Mouse (Mus musculus): ENCODE measurements at regions not wholly inside any gene's neighbourhood (a gene's known extent, or its start where the extent isn't known, plus 50 kb on each side); places are given as distances from the start of the nearest gene placed in this dataset.

GRCm38 (mm10) chr15:86875721-86876309 lies 661.6 kb downstream of the Tbc1d22a start:
- no peak for ATAC-seq (ENCODE audit: insufficient number of reproducible peaks, low FRiP score, low TSS enrichment)

DNA sequence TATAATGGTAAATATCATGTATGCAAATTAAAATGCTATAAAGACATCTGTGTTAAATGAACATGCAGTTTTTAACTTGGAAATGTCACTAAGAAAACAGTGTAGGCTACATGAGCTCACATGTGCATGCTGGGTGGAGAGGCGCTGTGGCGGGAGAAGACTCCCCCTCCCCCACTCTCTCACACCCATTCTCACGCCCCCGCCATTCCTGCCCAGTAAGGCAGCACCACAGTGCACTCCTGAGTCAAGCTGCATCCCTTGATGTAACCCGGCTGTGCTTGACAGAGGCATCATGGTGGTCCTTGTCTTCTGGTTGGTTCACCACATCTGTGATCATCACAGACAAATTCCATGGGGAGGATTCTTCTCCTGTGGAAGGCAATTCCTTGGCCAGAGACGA lies 647.1 kb upstream of the Fam19a5 start:
- ATAC-seq (ENCODE audit: insufficient number of reproducible peaks, low FRiP score, low TSS enrichment), result no peak

- ATAC-seq (ENCODE audit: insufficient number of reproducible peaks, low FRiP score, low TSS enrichment), result no peak
These were observed 644.1 kb upstream of the Fam19a5 start for GRCm38 (mm10) chr15:86899961-86900360.

GRCm38 (mm10) chr15:86903006-86903405 lies 641.1 kb upstream of the Fam19a5 start:
- ATAC-seq (ENCODE audit: insufficient number of reproducible peaks, low FRiP score, low TSS enrichment), result no peak

DNA sequence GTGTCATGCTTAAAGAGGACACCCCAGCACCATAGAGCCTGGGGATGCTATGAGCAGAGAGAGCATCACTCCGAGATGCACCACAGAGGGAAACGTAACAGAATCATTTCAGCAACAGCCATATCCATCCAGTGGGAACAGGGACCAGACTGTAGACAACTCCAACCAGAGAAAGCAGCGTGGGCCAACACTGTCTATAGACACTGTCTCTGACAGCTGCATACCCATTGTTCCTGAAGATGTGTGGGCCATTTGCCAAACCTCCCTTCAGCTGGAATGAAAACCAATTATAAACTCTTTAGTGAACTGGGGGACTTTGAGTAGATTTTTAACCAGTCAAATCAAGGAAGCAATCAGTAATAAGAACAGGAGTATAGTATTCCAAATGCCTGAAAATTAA lies 630.8 kb upstream of the Fam19a5 start:
- no peak for ATAC-seq (ENCODE audit: insufficient number of reproducible peaks, low FRiP score, low TSS enrichment)

DNA sequence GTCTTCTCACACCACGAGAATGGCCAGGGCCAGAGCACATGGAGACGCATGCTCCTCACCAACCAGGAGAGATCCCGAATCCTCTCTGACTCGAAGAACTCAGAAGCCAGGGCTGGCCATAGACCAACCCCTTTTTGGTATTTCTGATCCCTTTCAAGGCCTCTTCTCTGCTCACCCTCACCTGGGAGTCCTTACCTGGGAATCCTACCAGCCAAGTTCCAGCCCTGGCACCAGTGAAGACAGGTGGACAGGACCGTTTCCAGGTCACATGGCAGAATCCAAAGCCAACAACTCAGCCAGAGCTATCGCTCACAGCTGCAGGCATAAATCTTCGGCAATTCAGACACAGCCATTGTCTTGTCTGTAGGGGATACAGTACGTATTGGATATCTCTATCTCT lies 626.2 kb upstream of the Fam19a5 start:
- ATAC-seq (ENCODE audit: insufficient number of reproducible peaks, low FRiP score, low TSS enrichment), result no peak

- no peak for ATAC-seq (ENCODE audit: insufficient number of reproducible peaks, low FRiP score, low TSS enrichment)
These were observed 624.4 kb upstream of the Fam19a5 start for GRCm38 (mm10) chr15:86919704-86920103.

DNA sequence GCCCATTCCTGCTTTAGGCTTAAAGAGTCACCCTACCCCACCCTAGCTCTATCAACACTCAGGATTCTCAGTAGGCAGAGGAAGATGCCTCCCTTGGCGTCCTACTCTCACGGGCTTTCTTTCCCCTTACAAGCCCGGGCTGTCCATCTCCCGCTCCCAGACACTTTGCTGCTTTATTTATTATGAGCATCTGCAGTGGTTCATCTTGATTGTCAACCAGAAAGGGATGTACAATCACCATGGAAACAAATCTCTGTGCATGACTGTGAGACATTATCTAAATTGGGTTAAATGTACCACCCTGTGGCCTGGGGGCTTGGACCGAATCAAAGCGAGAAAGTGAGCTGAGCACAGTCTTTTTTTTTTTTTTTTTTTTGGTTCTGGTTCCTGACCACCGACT lies 623.9 kb upstream of the Fam19a5 start:
- ATAC-seq (ENCODE audit: insufficient number of reproducible peaks, low FRiP score, low TSS enrichment), result no peak

- no peak for ATAC-seq (ENCODE audit: insufficient number of reproducible peaks, low FRiP score, low TSS enrichment)
These were observed 622.7 kb upstream of the Fam19a5 start for GRCm38 (mm10) chr15:86921401-86921800.

GRCm38 (mm10) chr15:86925081-86925749 lies 618.9 kb upstream of the Fam19a5 start:
- ATAC-seq (ENCODE audit: insufficient number of reproducible peaks, low FRiP score, low TSS enrichment), result no peak

- ATAC-seq (ENCODE audit: insufficient number of reproducible peaks, low FRiP score, low TSS enrichment), result no peak
These were observed 611.6 kb upstream of the Fam19a5 start for GRCm38 (mm10) chr15:86932345-86933075.

DNA sequence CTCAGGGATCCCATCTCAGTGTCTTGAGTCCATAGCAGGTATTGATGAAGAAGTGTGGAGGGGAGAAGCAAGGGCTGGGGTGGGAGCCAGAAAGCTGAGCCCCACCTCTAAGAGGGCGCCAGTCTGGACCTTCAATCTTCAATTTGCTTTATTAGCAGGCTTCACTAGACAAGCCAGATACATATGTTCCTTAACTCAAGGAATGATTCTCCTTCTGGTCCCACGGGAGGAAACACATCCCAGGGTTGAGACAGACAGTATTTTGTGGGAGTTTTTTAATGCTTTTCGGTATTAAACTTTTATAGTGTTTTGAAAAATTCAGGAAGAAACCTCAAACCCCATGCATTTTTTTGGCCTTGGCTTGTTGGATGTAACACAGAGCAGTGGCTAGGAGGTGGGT lies 606.7 kb upstream of the Fam19a5 start:
- ATAC-seq (ENCODE audit: insufficient number of reproducible peaks, low FRiP score, low TSS enrichment), result no peak

- no peak for ATAC-seq (ENCODE audit: insufficient number of reproducible peaks, low FRiP score, low TSS enrichment)
These were observed 599.6 kb upstream of the Fam19a5 start for GRCm38 (mm10) chr15:86944529-86944928.

- ATAC-seq (ENCODE audit: insufficient number of reproducible peaks, low FRiP score, low TSS enrichment), result no peak
These were observed 591.5 kb upstream of the Fam19a5 start for GRCm38 (mm10) chr15:86952593-86952992.

DNA sequence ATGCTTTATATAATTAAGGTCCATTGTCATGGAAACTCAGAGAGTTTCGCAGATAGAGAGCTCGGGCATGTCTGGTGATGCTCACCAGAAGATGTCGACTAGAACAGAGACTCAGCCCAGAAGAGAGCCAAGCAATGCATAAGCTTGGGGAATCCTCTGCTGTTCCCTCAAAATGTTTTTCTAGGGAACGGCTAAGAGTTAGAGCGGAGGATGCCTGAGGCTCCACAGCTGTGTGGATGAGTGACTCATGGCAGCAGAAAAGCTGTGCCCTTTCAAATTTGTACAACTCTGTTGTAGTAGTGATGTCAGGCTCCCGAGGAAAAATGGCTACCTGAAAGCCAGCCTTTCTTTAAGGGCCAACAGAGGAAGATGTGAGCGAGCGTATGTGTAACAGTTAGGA lies 586.2 kb upstream of the Fam19a5 start:
- ATAC-seq (ENCODE audit: insufficient number of reproducible peaks, low FRiP score, low TSS enrichment), result no peak

GRCm38 (mm10) chr15:86962921-86963320 lies 581.2 kb upstream of the Fam19a5 start:
- ATAC-seq (ENCODE audit: insufficient number of reproducible peaks, low FRiP score, low TSS enrichment), result no peak

DNA sequence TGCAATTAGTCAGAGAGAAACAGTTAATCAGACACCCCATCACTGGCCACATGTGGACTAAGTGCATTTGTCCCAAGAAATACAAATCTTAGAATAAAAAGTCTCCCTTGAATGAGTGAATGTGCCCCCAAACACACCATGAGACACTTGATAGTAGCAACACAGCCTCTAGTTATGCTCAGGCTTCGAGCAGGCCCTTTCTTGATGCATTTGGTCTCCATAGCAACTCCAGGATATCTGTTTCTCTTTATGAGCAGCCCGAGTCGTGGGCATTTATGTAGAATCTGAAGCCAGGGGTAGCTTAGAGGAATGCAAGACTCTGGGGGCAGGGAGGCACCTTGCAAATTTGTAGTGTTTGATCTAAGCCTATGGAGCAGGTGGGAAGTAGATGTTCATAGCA lies 580.6 kb upstream of the Fam19a5 start:
- no peak for ATAC-seq (ENCODE audit: insufficient number of reproducible peaks, low FRiP score, low TSS enrichment)

DNA sequence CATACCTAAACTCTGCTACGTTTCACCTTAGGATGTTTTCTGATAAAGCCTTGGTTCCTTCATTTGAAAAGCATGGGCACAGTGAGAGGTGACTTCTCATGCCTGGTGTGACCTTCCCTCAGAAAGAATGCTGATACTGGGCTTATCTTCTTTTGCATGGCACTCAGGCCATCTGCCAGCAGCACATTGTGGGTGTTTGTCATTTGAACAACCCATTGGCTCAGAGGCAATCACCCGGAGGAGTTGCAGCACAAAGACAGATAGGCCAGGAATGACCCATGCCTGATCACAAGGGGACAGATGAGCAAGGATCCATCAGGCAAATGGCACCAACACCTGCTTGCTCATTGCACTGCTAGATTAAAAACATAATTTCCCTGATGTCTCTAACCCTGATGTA lies 572.7 kb upstream of the Fam19a5 start:
- no peak for ATAC-seq (ENCODE audit: insufficient number of reproducible peaks, low FRiP score, low TSS enrichment)

GRCm38 (mm10) chr15:86996196-86996595 lies 547.9 kb upstream of the Fam19a5 start:
- no peak for ATAC-seq (ENCODE audit: insufficient number of reproducible peaks, low FRiP score, low TSS enrichment)

- ATAC-seq (ENCODE audit: insufficient number of reproducible peaks, low FRiP score, low TSS enrichment), result no peak
These were observed 525.1 kb upstream of the Fam19a5 start for GRCm38 (mm10) chr15:87018978-87019377.

DNA sequence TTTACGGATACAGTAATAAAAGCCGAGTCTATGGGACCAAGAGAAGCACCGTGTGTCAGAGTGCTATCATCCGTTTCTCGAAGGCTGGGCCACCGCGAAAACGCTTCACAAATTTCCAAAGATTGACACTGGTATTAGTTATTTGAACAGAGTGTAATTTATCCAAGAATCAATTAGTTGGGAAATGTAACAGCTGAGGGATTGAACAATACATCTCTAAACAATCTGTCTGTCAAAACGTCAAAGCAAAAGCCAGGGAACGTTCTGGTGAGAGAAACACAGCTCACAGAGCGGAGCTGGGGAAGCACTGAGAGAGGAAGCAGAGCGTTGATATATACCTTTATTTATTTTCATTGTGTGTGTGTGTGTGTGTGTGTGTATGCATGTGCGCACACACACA lies 498.1 kb upstream of the Fam19a5 start:
- no peak for ATAC-seq (ENCODE audit: insufficient number of reproducible peaks, low FRiP score, low TSS enrichment)

DNA sequence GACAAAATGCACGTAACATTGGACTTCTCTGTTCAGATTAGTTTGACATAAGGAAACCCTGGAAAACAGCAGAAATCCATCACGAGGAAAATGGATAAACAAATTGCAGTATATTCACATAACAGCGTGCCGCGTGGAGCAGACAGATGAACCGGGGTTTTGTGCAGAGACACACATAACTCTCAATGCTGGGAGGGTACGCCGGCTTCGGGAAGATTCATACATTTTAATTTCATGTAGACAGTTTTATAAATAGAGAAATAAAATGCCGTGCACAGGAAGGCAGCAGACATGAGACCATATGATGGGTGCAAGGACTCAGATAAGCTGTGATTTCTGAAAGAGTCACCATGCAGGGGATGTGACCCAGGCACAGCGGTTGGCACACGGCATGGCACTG lies 489.9 kb upstream of the Fam19a5 start:
- no peak for ATAC-seq (ENCODE audit: insufficient number of reproducible peaks, low FRiP score, low TSS enrichment)
